Mouse (Mus musculus): Measurements from ENCODE around the gene Tgfbr3l. TPM values are rescaled to one million over a fixed set of nuclear protein-coding genes. Genes with fewer than 3 reads are reported as not detected.

Gene Tgfbr3l
- polyA plus RNA-seq, 1 experiment from 2014 or later: 4.6 TPM

Other genes starting within 250 kb of the Tgfbr3l start
- not detected in 2 replicates for gene Cd209f, start 142.4 kb upstream of the Tgfbr3l start, polyA plus RNA-seq (2014; fragmentation: Nextera tagmentation; extraction: Ambion mirVana)
- not detected in 2 replicates for gene Cd209g, start 114.1 kb upstream of the Tgfbr3l start, polyA plus RNA-seq (2014; fragmentation: Nextera tagmentation; extraction: Ambion mirVana)
- gene Evi5l, start 81.6 kb upstream of the Tgfbr3l start, polyA plus RNA-seq (2014; fragmentation: Nextera tagmentation; extraction: Ambion mirVana): 93.6 and 98.0 TPM in 2 replicates
- 51.8 and 67.1 TPM in 2 replicates for gene Prr36, start 30.8 kb upstream of the Tgfbr3l start, polyA plus RNA-seq (2014; fragmentation: Nextera tagmentation; extraction: Ambion mirVana)
- 0.07 TPM in 1 of 2 replicates, not detected in the other for gene Lrrc8e, start 21.4 kb upstream of the Tgfbr3l start, polyA plus RNA-seq (2014; fragmentation: Nextera tagmentation; extraction: Ambion mirVana)
- gene Map2k7, start 9.5 kb upstream of the Tgfbr3l start, polyA plus RNA-seq (2014; fragmentation: Nextera tagmentation; extraction: Ambion mirVana): 21.9 and 30.1 TPM in 2 replicates
- 0.70 and 0.80 TPM in 2 replicates for gene Gm49320, start 9.3 kb upstream of the Tgfbr3l start, polyA plus RNA-seq (2014; fragmentation: Nextera tagmentation; extraction: Ambion mirVana)
- 58.6 and 69.4 TPM in 2 replicates for gene Snapc2, start 4.9 kb downstream of the Tgfbr3l start, polyA plus RNA-seq (2014; fragmentation: Nextera tagmentation; extraction: Ambion mirVana)
- 210 and 240 TPM in 2 replicates for gene Ctxn1, start 11.1 kb downstream of the Tgfbr3l start, polyA plus RNA-seq (2014; fragmentation: Nextera tagmentation; extraction: Ambion mirVana)
- 45.1 and 47.2 TPM in 2 replicates for gene Timm44, start 27.7 kb downstream of the Tgfbr3l start, polyA plus RNA-seq (2014; fragmentation: Nextera tagmentation; extraction: Ambion mirVana)
- 17.0 and 18.4 TPM in 2 replicates for gene Ccl25, start 77.0 kb downstream of the Tgfbr3l start, polyA plus RNA-seq (2014; fragmentation: Nextera tagmentation; extraction: Ambion mirVana)
- 89.3 and 157 TPM in 2 replicates for gene Elavl1, start 77.2 kb downstream of the Tgfbr3l start, polyA plus RNA-seq (2014; fragmentation: Nextera tagmentation; extraction: Ambion mirVana)
- 37.7 and 41.1 TPM in 2 replicates for gene Cers4, start 244.8 kb downstream of the Tgfbr3l start, polyA plus RNA-seq (2014; fragmentation: Nextera tagmentation; extraction: Ambion mirVana)

Data from midbrain, embryonic 14.5 days (tissue).